ENCODE assay signal across 8 mouse cellular contexts in genomic region chr5:23415571-23416285, GRCm38 (mm10). TPM values are rescaled to one million over a fixed set of nuclear protein-coding genes. Genes with fewer than 3 reads are reported as not detected.
DNase-seq lines count a peak whose midpoint lies in the region; ATAC-seq and TF ChIP-seq lines count a peak whose summit lies in the region.

No protein-coding gene starts in this region.

- peak overlapping the region; percentile 35; the same call in 1 of the 2 replicates for H3K9ac ChIP-seq in forebrain, postnatal 0 days
- H3K9ac ChIP-seq in limb, embryonic 15.5 days, result no peak overlapping the region

- H3K4me3 ChIP-seq in spleen, adult 2 months (ENCODE audit: extremely low read depth, insufficient read depth, insufficient read length), result no peak overlapping the region
- H3K4me3 ChIP-seq in forebrain, postnatal 0 days (ENCODE audit: low read depth, low read length), result peak overlapping the region; percentile 13; the same call in 1 of the 2 replicates
- no peak overlapping the region for H3K4me3 ChIP-seq in limb, embryonic 15.5 days
- no peak overlapping the region for H3K4me3 ChIP-seq in myocyte

- peak in 1 of 2 experiments; percentile 64 for DNase-seq in spleen, adult 2 months (ENCODE audit: low read depth in 1 of 2, low spot score in 2 of 2)
- DNase-seq in spleen, postnatal 4 days (ENCODE audit: low spot score in 2 of 2), result no peak
- peak; percentile 70 for DNase-seq in c-Kit-positive CD71-positive TER-119-positive erythroid progenitor cells, embryonic 14.5 days (ENCODE audit: low spot score)
- DNase-seq in forebrain, postnatal 0 days, result peak; percentile 83
- no peak for DNase-seq in gastrocnemius, postnatal 14 days
- no peak for DNase-seq in left cerebral cortex, adult 9 months (ENCODE audit: low spot score in 2 of 2)

- no peak for TF ChIP-seq POLR2A in spleen, adult 2 months (IDR thresholded peaks at IDR 0.05; ENCODE audit: low read depth, low read length)
- TF ChIP-seq POLR2A in myocyte (IDR thresholded peaks at IDR 0.05; ENCODE audit: insufficient read length, low read depth), result no peak

- peaks cover 81% of the 10 kb centered on the region for H3K79me2 ChIP-seq in myocyte (ENCODE audit: control insufficient read depth, insufficient read depth)

- H3K36me3 ChIP-seq in spleen, adult 2 months (ENCODE audit: control insufficient read depth, insufficient read depth, low read length), result peaks cover 2% of the 10 kb centered on the region; the same call in 1 of the 2 replicates
- H3K36me3 ChIP-seq in forebrain, postnatal 0 days (ENCODE audit: insufficient read depth), result no peaks in the 10 kb centered on the region
- peaks cover 6% of the 10 kb centered on the region; the same call in 1 of the 2 replicates for H3K36me3 ChIP-seq in limb, embryonic 15.5 days
- peaks cover 10% of the 10 kb centered on the region for H3K36me3 ChIP-seq in myocyte (ENCODE audit: control insufficient read depth, insufficient read depth)

- peak; percentile 49 for ATAC-seq in forebrain, postnatal 0 days
- ATAC-seq in limb, embryonic 15.5 days (ENCODE audit: insufficient number of reproducible peaks, low FRiP score, low TSS enrichment, low read depth), result no peak

- H3K27me3 ChIP-seq in spleen, adult 2 months (ENCODE audit: control insufficient read depth, insufficient read depth, low read length), result no peaks in the 10 kb centered on the region
- H3K27me3 ChIP-seq in forebrain, postnatal 0 days (ENCODE audit: insufficient read depth, low read length), result no peaks in the 10 kb centered on the region
- H3K27me3 ChIP-seq in limb, embryonic 15.5 days, result no peaks in the 10 kb centered on the region
- H3K27me3 ChIP-seq in myocyte (ENCODE audit: control insufficient read depth, insufficient read depth, insufficient read length), result no peaks in the 10 kb centered on the region

- peak overlapping the region; percentile 35 for H3K4me2 ChIP-seq in forebrain, postnatal 0 days (ENCODE audit: low read depth)
- no peak overlapping the region for H3K4me2 ChIP-seq in limb, embryonic 15.5 days
- peak overlapping the region; percentile 92 for H3K4me2 ChIP-seq in myocyte (ENCODE audit: low read depth)

- TF ChIP-seq CTCF in spleen, adult 2 months (IDR thresholded peaks at IDR 0.05; ENCODE audit: extremely low read depth, insufficient read depth, insufficient read length, insufficient replicate concordance), result no peak
- TF ChIP-seq CTCF in forebrain, postnatal 0 days (IDR thresholded peaks at IDR 0.05; ENCODE audit: low read depth), result peak; percentile 78

- 29% methylated on average over 7 of the region's 7 CpGs for WGBS in spleen, adult 2 months
- WGBS in forebrain, postnatal 0 days, result 16% methylated on average over 7 of the region's 7 CpGs
- WGBS in limb, embryonic 15.5 days, result 29% methylated on average over 7 of the region's 7 CpGs

- intact Hi-C loops in gastrocnemius, postnatal 14 days (cut with DNase I; ENCODE audit: low total_unique reads), result no loop called here

- peak overlapping the region; percentile 52 for H3K27ac ChIP-seq in spleen, adult 2 months (ENCODE audit: insufficient read depth, low read length)
- peak overlapping the region; percentile 71 for H3K27ac ChIP-seq in forebrain, postnatal 0 days (ENCODE audit: low read depth, low read length)
- peak overlapping the region; percentile 12 for H3K27ac ChIP-seq in limb, embryonic 15.5 days

- H3ac ChIP-seq in myocyte (ENCODE audit: control insufficient read depth, insufficient read length), result no peak overlapping the region

- H3K4me1 ChIP-seq in spleen, adult 2 months (ENCODE audit: control insufficient read depth, insufficient read depth, insufficient read length), result peaks cover 18% of the 10 kb centered on the region
- H3K4me1 ChIP-seq in forebrain, postnatal 0 days (ENCODE audit: insufficient read depth), result peaks cover 39% of the 10 kb centered on the region
- H3K4me1 ChIP-seq in limb, embryonic 15.5 days, result peaks cover 69% of the 10 kb centered on the region

- no peaks in the 10 kb centered on the region for H3K9me3 ChIP-seq in forebrain, postnatal 0 days (ENCODE audit: low read length)
- no peaks in the 10 kb centered on the region for H3K9me3 ChIP-seq in limb, embryonic 15.5 days

TF ChIP-seq in myocyte, 11 proteins besides CTCF, POLR2A, EP300 and RAD21:
- TF ChIP-seq TCF12 (IDR thresholded peaks at IDR 0.05; ENCODE audit: insufficient read depth, poor library complexity, severe bottlenecking), result no peak
- TF ChIP-seq TCF3 (IDR thresholded peaks at IDR 0.05; ENCODE audit: insufficient read length, low read depth), result no peak

RNA-seq across cellular contexts. Expression of gene Kmt2e, which starts 18.5 kb away (rescaled TPM):
- 23.3 and 25.3 TPM in 2 replicates for polyA plus RNA-seq in spleen, adult 2 months (2012; rRNA removed)
- total RNA-seq in forebrain, postnatal 0 days (2014; rRNA removed), result 56.8 and 61.7 TPM in 2 replicates
- polyA plus RNA-seq in forebrain, postnatal 0 days (2015; fragmentation: Nextera tagmentation; extraction: Ambion mirVana), result 93.7 and 149 TPM in 2 replicates
- 105 and 109 TPM in 2 replicates for polyA plus RNA-seq in limb, embryonic 15.5 days (2015; fragmentation: Nextera tagmentation; extraction: Ambion mirVana)
- polyA plus RNA-seq in myocyte (2012; fragmentation: generic; extraction: Trizol), result 9.0 TPM
- total RNA-seq in gastrocnemius, postnatal 14 days (2021), result 10 to 100 TPM; 25.2 to 27.1 TPM

Comparison
In these comparisons a context has a peak if more than half of its experiments do, and no peak if none do; other contexts are left out.
1. DNase-seq: peak in c-Kit-positive CD71-positive TER-119-positive erythroid progenitor cells, embryonic 14.5 days (single experiment) and forebrain, postnatal 0 days (single experiment); none in spleen, postnatal 4 days (0 of 2), gastrocnemius, postnatal 14 days (single experiment) and left cerebral cortex, adult 9 months (0 of 2).
2. H3K27ac ChIP-seq: peak in every context shown above with its lines; median percentile 71 in forebrain, postnatal 0 days; 52 in spleen, adult 2 months; 12 in limb, embryonic 15.5 days.